Mouse (Mus musculus) forebrain, postnatal 0 days (tissue): ENCODE results near the gene 1700037H04Rik. TPM values are rescaled to one million over a fixed set of nuclear protein-coding genes. Genes with fewer than 3 reads are reported as not detected.

Experiments used
- ATAC-seq: fragments of 200-750 bp; cut with Nextera tagmentation; 2 replicates; pipeline ENCODE4 v1.8.0; 2017; ENCODE audit warnings: mild to moderate bottlenecking, moderate library complexity
- DNase-seq: peaks from one replicate; pipeline ENCODE4 v3.0.0-alpha.2; 2015
- H3K27ac ChIP-seq: fragments of 300-500 bp; sonication (generic); 2 replicates; pipeline ENCODE4 v1.5.1; 2014; ENCODE audit warnings: low read depth, mild to moderate bottlenecking, antibody characterized with exemption, low read length, moderate library complexity, mixed read lengths
- H3K27me3 ChIP-seq: fragments of 300-500 bp; sonication (generic); 2 replicates; pipeline ENCODE4 v1.6.1; 2014; ENCODE audit warnings: mild to moderate bottlenecking, low read length, mixed read lengths; ENCODE audit not compliant: insufficient read depth
- H3K36me3 ChIP-seq: fragments of 300-500 bp; sonication (generic); 2 replicates; pipeline ENCODE4 v1.6.1; 2014; ENCODE audit warnings: mild to moderate bottlenecking, moderate library complexity; ENCODE audit not compliant: insufficient read depth
- H3K4me1 ChIP-seq: fragments of 300-500 bp; sonication (generic); 2 replicates; pipeline ENCODE4 v1.6.1; 2014; ENCODE audit warnings: antibody characterized with exemption; ENCODE audit not compliant: insufficient read depth
- H3K4me2 ChIP-seq: fragments of 300-500 bp; sonication (generic); 2 replicates; pipeline ENCODE4 v1.6.1; 2014; ENCODE audit warnings: low read depth, mild to moderate bottlenecking, moderate library complexity
- H3K4me3 ChIP-seq: fragments of 300-500 bp; sonication (generic); 2 replicates; pipeline ENCODE4 v1.5.1; 2014; ENCODE audit warnings: low read depth, low read length, mixed read lengths
- H3K9ac ChIP-seq: fragments of 300-500 bp; sonication (generic); 2 replicates; pipeline ENCODE4 v1.6.1; 2014; ENCODE audit warnings: mild to moderate bottlenecking
- H3K9me3 ChIP-seq: fragments of 300-500 bp; sonication (generic); 2 replicates; pipeline ENCODE4 v1.6.1; 2016; ENCODE audit warnings: low read length
- CTCF ChIP-seq: sonication (generic); IDR thresholded peaks from 2 replicates; pipeline ENCODE4 v1.5.1; 2016; ENCODE audit warnings: antibody characterized with exemption, control low read depth, low read depth
- whole genome bisulfite sequencing: fragments of 180-500 bp; shearing (Covaris S2); extraction: QIAGEN DNeasy Blood & Tissue Kit; methylation state at CpG from one replicate; pipeline ENCODE4 v1.1.7; 2014; 5-methylcytosine and 5-hydroxymethylcytosine counted together
- polyA plus RNA-seq: library from polyadenylated mRNA; unstranded; fragments of >200 nt; fragmentation: Nextera tagmentation; extraction: Ambion mirVana; gene quantifications from 2 replicates; pipeline ENCODE4 v1.2.1, GENCODE M21; 2015
- total RNA-seq: library from RNA; depleted of rRNA; stranded (reverse); fragments of >200 nt; gene quantifications from 2 replicates; pipeline ENCODE4 v1.2.3, GENCODE M21; 2014

The 1700037H04Rik gene
- total and polyA plus RNA-seq, 2 experiments from 2014 or later = 94.0 to 95.0 TPM

DNA sequence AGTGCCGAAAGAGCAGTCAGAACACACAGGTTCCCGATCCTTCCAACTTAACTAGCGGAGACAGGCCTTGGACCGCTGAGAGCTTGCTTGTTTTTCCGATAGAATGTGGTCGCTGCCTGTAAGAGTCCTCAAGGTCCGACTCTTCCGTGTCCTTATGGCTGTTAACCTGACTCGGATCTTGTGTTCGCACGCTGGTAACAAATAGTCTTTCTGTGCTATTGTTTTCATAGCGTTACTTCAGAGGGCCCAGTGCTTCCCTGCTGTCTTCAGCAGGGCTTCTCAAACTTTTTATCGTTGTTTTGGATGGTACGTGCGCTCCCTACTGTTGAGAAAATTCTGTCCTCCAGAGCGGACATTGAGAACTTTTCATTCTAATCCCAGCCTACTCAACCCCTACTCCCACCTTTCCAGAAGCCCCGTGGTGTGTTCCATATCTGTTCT, 810 bp upstream of the 1700037H04Rik start:
- H3K27me3 ChIP-seq = no peaks in the 10 kb centered on the region
- DNase-seq = no peak
- peak; percentile 43; the same call in 1 of the 2 replicates for TF ChIP-seq CTCF
- H3K9me3 ChIP-seq = no peaks in the 10 kb centered on the region
- peak overlapping the region; percentile 51 for H3K4me3 ChIP-seq
- peak overlapping the region; percentile 96 for H3K27ac ChIP-seq
- peak overlapping the region; percentile 72 for H3K9ac ChIP-seq
- no peak; the same call in 1 of the 2 replicates for ATAC-seq
- peak overlapping the region; percentile 81 for H3K4me2 ChIP-seq
- H3K36me3 ChIP-seq = no peaks in the 10 kb centered on the region
- H3K4me1 ChIP-seq = peaks cover 3% of the 10 kb centered on the region; the same call in 1 of the 2 replicates
- WGBS = under 1% methylated on average over 17 of the region's 17 CpGs

- TF ChIP-seq CTCF = no peak
- Histone ChIP-seq H3K27me3 (no peaks in the 10 kb centered on the region), H3K4me1 (peaks cover 3% of the 10 kb centered on the region; the same call in 1 of the 2 replicates), H3K9ac (peak overlapping the region; percentile 56), H3K4me3 (peak overlapping the region; percentile 51), H3K4me2 (peak overlapping the region; percentile 81), H3K27ac (peak overlapping the region; percentile 62; the same call in 1 of the 2 replicates), H3K9me3 (no peaks in the 10 kb centered on the region), H3K36me3 (peaks cover 3% of the 10 kb centered on the region; the same call in 1 of the 2 replicates)
- 2% methylated on average over 18 of the region's 18 CpGs for WGBS
- DNase-seq (no peak), ATAC-seq (peak; percentile 55)
Observed at GRCm38 (mm10) chr2:131159491-131159910, 380 bp downstream of the 1700037H04Rik start.

DNA sequence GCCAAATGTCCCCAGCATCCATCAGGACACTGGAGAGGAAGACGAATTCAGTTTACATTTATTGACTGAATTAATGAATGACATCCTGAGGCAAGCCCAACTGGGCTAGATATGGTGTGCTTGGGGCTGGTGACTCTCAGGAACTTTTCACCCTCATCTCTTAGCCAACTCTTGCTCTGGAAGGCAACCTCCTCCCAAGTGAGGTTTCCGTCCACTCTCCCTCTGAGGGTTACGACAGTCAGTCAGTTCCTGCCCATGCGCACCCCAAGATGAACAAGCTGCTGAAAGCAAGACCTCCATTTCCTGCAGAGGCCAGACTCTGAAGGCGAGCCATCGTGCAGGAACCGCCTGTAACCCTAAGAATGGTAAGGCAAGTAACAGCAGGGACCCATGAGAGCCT, 2.9 kb downstream of the 1700037H04Rik start:
- H3K9ac ChIP-seq = no peak overlapping the region
- peaks cover 14% of the 10 kb centered on the region for H3K36me3 ChIP-seq
- ATAC-seq = no peak
- no peak overlapping the region for H3K4me3 ChIP-seq
- H3K27me3 ChIP-seq = no peaks in the 10 kb centered on the region
- 95% methylated on average over 7 of the region's 7 CpGs for WGBS
- H3K4me1 ChIP-seq = peaks cover 3% of the 10 kb centered on the region; the same call in 1 of the 2 replicates
- H3K4me2 ChIP-seq = no peak overlapping the region
- no peak overlapping the region for H3K27ac ChIP-seq
- DNase-seq = no peak
- TF ChIP-seq CTCF = no peak
- no peaks in the 10 kb centered on the region for H3K9me3 ChIP-seq

- Histone ChIP-seq H3K9me3 (no peaks in the 10 kb centered on the region), H3K4me2 (no peak overlapping the region), H3K4me1 (peaks cover 3% of the 10 kb centered on the region; the same call in 1 of the 2 replicates), H3K27ac (no peak overlapping the region), H3K27me3 (no peaks in the 10 kb centered on the region), H3K9ac (no peak overlapping the region), H3K36me3 (peaks cover 39% of the 10 kb centered on the region), H3K4me3 (no peak overlapping the region)
- WGBS = 95% methylated on average over 4 of the region's 4 CpGs
- TF ChIP-seq CTCF = no peak
- ATAC-seq = no peak
- no peak for DNase-seq
Observed at GRCm38 (mm10) chr2:131154036-131154435, 5.8 kb downstream of the 1700037H04Rik start.

- no peak for DNase-seq
- TF ChIP-seq CTCF = no peak
- Histone ChIP-seq H3K9me3 (no peaks in the 10 kb centered on the region), H3K36me3 (peaks cover 57% of the 10 kb centered on the region), H3K4me2 (no peak overlapping the region), H3K27ac (no peak overlapping the region), H3K4me1 (no peaks in the 10 kb centered on the region), H3K4me3 (no peak overlapping the region), H3K9ac (no peak overlapping the region), H3K27me3 (no peaks in the 10 kb centered on the region)
- ATAC-seq = no peak
- WGBS = 94% methylated on average over 7 of the region's 7 CpGs
Observed at GRCm38 (mm10) chr2:131152166-131152730, 7.6 kb downstream of the 1700037H04Rik start.

DNA sequence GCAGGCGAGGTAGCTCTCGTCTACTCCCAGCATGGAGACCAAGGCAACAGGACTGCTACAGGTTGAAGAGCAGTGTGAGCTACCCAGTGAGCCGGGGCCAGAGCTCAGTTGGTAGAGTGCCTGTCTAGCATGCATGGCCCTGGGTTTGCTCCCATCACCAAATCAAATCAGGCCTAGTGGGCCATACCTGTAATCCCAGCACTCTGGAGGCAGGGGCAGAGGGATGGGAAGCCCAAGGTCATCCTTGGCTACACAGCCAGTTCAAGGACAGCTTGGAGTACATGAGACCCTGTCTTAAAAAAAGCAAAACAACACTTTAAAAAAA, 10.7 kb downstream of the 1700037H04Rik start:
- Histone ChIP-seq H3K4me3 (no peak overlapping the region), H3K4me2 (no peak overlapping the region), H3K4me1 (no peaks in the 10 kb centered on the region), H3K27ac (no peak overlapping the region), H3K9me3 (no peaks in the 10 kb centered on the region), H3K36me3 (peaks cover 82% of the 10 kb centered on the region), H3K27me3 (no peaks in the 10 kb centered on the region), H3K9ac (no peak overlapping the region)
- no peak for ATAC-seq
- 94% methylated on average over 3 of the region's 3 CpGs for WGBS
- DNase-seq = no peak
- no peak for TF ChIP-seq CTCF

GRCm38 (mm10) chr2:131148353-131149253, 11.3 kb downstream of the 1700037H04Rik start:
- peaks cover 83% of the 10 kb centered on the region for H3K36me3 ChIP-seq
- 92% methylated on average over 8 of the region's 8 CpGs for WGBS
- H3K9ac ChIP-seq = no peak overlapping the region
- no peak overlapping the region for H3K4me3 ChIP-seq
- DNase-seq = no peak
- no peaks in the 10 kb centered on the region for H3K9me3 ChIP-seq
- H3K27ac ChIP-seq = no peak overlapping the region
- H3K27me3 ChIP-seq = no peaks in the 10 kb centered on the region
- no peak overlapping the region for H3K4me2 ChIP-seq
- no peak for TF ChIP-seq CTCF
- no peaks in the 10 kb centered on the region for H3K4me1 ChIP-seq
- ATAC-seq = no peak
